Mouse (Mus musculus) kidney, postnatal 14 days (tissue): ENCODE results near the gene Opn4.

Experiments
- DNase-seq: peaks from one replicate; pipeline ENCODE4 v3.0.0; 2022; ENCODE audit warnings: mixed read lengths

Opn4 gene

GRCm38 (mm10) chr14:34561647-34562046 lies 38.3 kb downstream of the Opn4 start:
- DNase-seq, result no peak

- DNase-seq, result no peak
Measured at GRCm38 (mm10) chr14:34558947-34559346, 41.0 kb downstream of the Opn4 start.

- no peak for DNase-seq
Measured at GRCm38 (mm10) chr14:34555211-34555610, 44.7 kb downstream of the Opn4 start.

- DNase-seq, result peak; percentile 40
Measured at GRCm38 (mm10) chr14:34554047-34554446, 45.9 kb downstream of the Opn4 start.

- no peak for DNase-seq
Measured at GRCm38 (mm10) chr14:34553470-34553869, 46.5 kb downstream of the Opn4 start.

- DNase-seq, result no peak
Measured at GRCm38 (mm10) chr14:34552226-34552625, 47.7 kb downstream of the Opn4 start.

- peak; percentile 87 for DNase-seq
Measured at GRCm38 (mm10) chr14:34549004-34549671, 50.8 kb downstream of the Opn4 start.

GRCm38 (mm10) chr14:34548391-34549001 lies 51.4 kb downstream of the Opn4 start:
- peak; percentile 51 for DNase-seq

- no peak for DNase-seq
Measured at GRCm38 (mm10) chr14:34544545-34544944, 55.4 kb downstream of the Opn4 start.

- no peak for DNase-seq
Measured at GRCm38 (mm10) chr14:34544001-34544400, 55.9 kb downstream of the Opn4 start.

GRCm38 (mm10) chr14:34543596-34543995 lies 56.3 kb downstream of the Opn4 start:
- DNase-seq, result no peak

GRCm38 (mm10) chr14:34541896-34542295 lies 58.0 kb downstream of the Opn4 start:
- DNase-seq, result no peak

- peak; percentile 77 for DNase-seq
Measured at GRCm38 (mm10) chr14:34540685-34541162, 59.2 kb downstream of the Opn4 start.
